Mouse (Mus musculus) myocyte (in vitro differentiated cells): Measurements from ENCODE around the gene Rassf4. TPM values are rescaled to one million over a fixed set of nuclear protein-coding genes. Genes with fewer than 3 reads are reported as not detected.
"Not testable (repeated sequence)": the region's sequence is repeated elsewhere in the genome, so short reads cannot be mapped to it uniquely, and the experiment has no call there.

Experiments
- H3K27me3 ChIP-seq: one replicate; pipeline ENCODE4 v1.6.1; 2011; ENCODE audit not compliant: control insufficient read depth, insufficient read depth, insufficient read length
- H3K36me3 ChIP-seq: one replicate; pipeline ENCODE4 v1.6.1; 2011; ENCODE audit not compliant: control insufficient read depth, insufficient read depth
- H3K4me2 ChIP-seq: one replicate; pipeline ENCODE4 v1.6.1; 2011; ENCODE audit warnings: low read depth, control low read depth
- H3K4me3 ChIP-seq: one replicate; pipeline ENCODE4 v1.5.1; 2011; ENCODE audit warnings: mild to moderate bottlenecking, control low read depth, moderate library complexity
- H3K79me2 ChIP-seq: one replicate; pipeline ENCODE4 v1.6.1; 2011; ENCODE audit not compliant: control insufficient read depth, insufficient read depth
- H3ac ChIP-seq: one replicate; pipeline ENCODE4 v1.6.1; 2011; ENCODE audit not compliant: control insufficient read depth, insufficient read length
- CEBPB ChIP-seq: IDR thresholded peaks from 2 replicates; pipeline ENCODE4 v1.6.1; 2011; ENCODE audit warnings: mild to moderate bottlenecking, moderate library complexity; ENCODE audit not compliant: poor library complexity, insufficient read depth, severe bottlenecking
- E2F4 ChIP-seq: IDR thresholded peaks from one replicate; pipeline ENCODE4 v1.6.1; 2011; ENCODE audit warnings: mild to moderate bottlenecking, control low read depth, moderate library complexity; ENCODE audit not compliant: insufficient read depth
- MAX ChIP-seq: IDR thresholded peaks from one replicate; pipeline ENCODE4 v1.6.1; 2011; ENCODE audit warnings: low read depth, mild to moderate bottlenecking, control low read depth
- MYOD1 ChIP-seq, 3 experiments: IDR thresholded peaks; one replicate each; pipeline ENCODE4 v1.6.1; 2011; ENCODE audit warnings: control low read depth in 2 of 3, low read depth in 2 of 3, mild to moderate bottlenecking in 2 of 3, moderate library complexity in 1 of 3; ENCODE audit not compliant: insufficient read length in 2 of 3, control insufficient read depth in 1 of 3
- MYOG ChIP-seq, 3 experiments: IDR thresholded peaks; one replicate each; pipeline ENCODE4 v1.6.1; 2011; ENCODE audit warnings: control low read depth in 2 of 3, low read depth in 2 of 3, mild to moderate bottlenecking in 2 of 3; ENCODE audit not compliant: insufficient read length in 2 of 3, control insufficient read depth in 1 of 3, insufficient read depth in 1 of 3
- POLR2A ChIP-seq: IDR thresholded peaks from one replicate; pipeline ENCODE4 v1.6.1; 2011; ENCODE audit warnings: low read depth, mild to moderate bottlenecking, control low read depth, moderate library complexity; ENCODE audit not compliant: insufficient read length
- POLR2AphosphoS2 ChIP-seq: IDR thresholded peaks from one replicate; pipeline ENCODE4 v1.6.1; 2011; ENCODE audit warnings: low read depth, control low read depth; ENCODE audit not compliant: insufficient read length
- REST ChIP-seq: IDR thresholded peaks from one replicate; pipeline ENCODE4 v1.6.1; 2011; ENCODE audit warnings: mild to moderate bottlenecking, control low read depth, moderate library complexity; ENCODE audit not compliant: insufficient read depth, insufficient read length
- SRF ChIP-seq: IDR thresholded peaks from one replicate; pipeline ENCODE4 v1.6.1; 2011; ENCODE audit warnings: low read depth; ENCODE audit not compliant: control insufficient read depth, insufficient read length
- TCF12 ChIP-seq: IDR thresholded peaks from one replicate; pipeline ENCODE4 v1.6.1; 2011; ENCODE audit warnings: mild to moderate bottlenecking, control low read depth; ENCODE audit not compliant: poor library complexity, insufficient read depth, severe bottlenecking
- TCF3 ChIP-seq: IDR thresholded peaks from one replicate; pipeline ENCODE4 v1.6.1; 2011; ENCODE audit warnings: low read depth, control low read depth; ENCODE audit not compliant: insufficient read length
- USF1 ChIP-seq: IDR thresholded peaks from one replicate; pipeline ENCODE4 v1.6.1; 2011; ENCODE audit warnings: low read depth, mild to moderate bottlenecking, control low read depth, moderate library complexity
- polyA plus RNA-seq: library from polyadenylated mRNA; unstranded; fragments of >200 nt; fragmentation: generic; extraction: Trizol; gene quantifications from one replicate; pipeline ENCODE4 v1.2.1, GENCODE M21; 2012; ENCODE audit warnings: missing spikeins

Gene Rassf4
- polyA plus RNA-seq, 1 experiment = 0.86 TPM

DNA sequence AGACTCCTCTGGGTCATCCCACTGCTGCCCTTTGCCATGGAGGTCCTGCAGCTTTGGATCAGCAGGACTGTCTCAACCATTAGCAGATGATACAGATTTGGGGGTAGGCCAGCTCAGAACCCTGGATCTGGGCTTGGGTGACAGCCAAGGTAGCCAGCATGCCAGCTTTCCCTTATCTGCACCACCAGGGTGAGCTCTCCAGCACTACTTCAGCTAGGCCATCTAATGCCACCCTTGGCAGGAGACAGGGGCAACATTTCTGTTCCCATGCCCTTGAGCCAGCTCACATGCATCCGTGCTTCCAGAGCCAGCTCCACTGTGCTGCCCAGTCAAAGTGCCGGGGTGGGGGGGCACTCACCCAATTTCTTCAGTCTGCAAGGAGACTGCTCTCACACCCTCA is 58.0 kb downstream of the Rassf4 start:
- Histone ChIP-seq H3K27me3 (no peaks in the 10 kb centered on the region), H3K4me2 (no peak overlapping the region), H3K79me2 (no peaks in the 10 kb centered on the region), H3K4me3 (no peak overlapping the region), H3ac (no peak overlapping the region), H3K36me3 (no peaks in the 10 kb centered on the region)
- TF ChIP-seq POLR2A = no peak
- no peak for TF ChIP-seq E2F4
- TF ChIP-seq MYOD1 (IDR thresholded peaks at IDR 0.05; ENCODE audit: control insufficient read depth in 1 of 3, insufficient read length in 2 of 3, low read depth in 2 of 3) = no peak
- no peak for TF ChIP-seq CEBPB
- TF ChIP-seq TCF12 = no peak
- TF ChIP-seq REST = no peak
- no peak for TF ChIP-seq POLR2AphosphoS2
- no peak for TF ChIP-seq USF1
- no peak for TF ChIP-seq MAX
- TF ChIP-seq TCF3 = no peak
- TF ChIP-seq MYOG (IDR thresholded peaks at IDR 0.05; ENCODE audit: control insufficient read depth in 1 of 3, insufficient read depth in 1 of 3, insufficient read length in 2 of 3, low read depth in 2 of 3) = no peak
- no peak for TF ChIP-seq SRF

DNA sequence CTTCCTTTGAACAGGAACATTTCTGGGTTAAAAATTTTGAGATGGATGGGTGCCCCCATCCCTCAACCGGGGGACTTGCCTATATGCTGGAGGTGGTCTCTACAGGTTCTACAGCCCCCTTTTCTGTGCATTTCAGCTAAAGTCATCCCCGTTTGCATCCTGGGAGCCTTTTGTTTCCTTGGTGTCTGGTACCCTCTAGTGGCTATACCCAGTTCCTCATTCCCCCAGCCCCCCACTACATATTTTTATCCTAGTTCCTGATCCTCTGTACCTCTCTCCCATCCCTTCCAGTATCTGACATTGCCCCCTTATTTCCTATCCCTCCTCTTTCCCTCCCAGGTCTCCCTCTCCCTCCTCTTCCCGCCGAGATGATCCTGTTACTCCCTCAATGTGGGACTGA is 66.5 kb downstream of the Rassf4 start:
- H3K4me2 ChIP-seq = no peak overlapping the region
- no peaks in the 10 kb centered on the region for H3K27me3 ChIP-seq
- no peaks in the 10 kb centered on the region for H3K79me2 ChIP-seq
- no peak overlapping the region for H3K4me3 ChIP-seq
- TF ChIP-seq POLR2AphosphoS2 (no peak), MYOG (IDR thresholded peaks at IDR 0.05; ENCODE audit: control insufficient read depth in 1 of 3, insufficient read depth in 1 of 3, insufficient read length in 2 of 3, low read depth in 2 of 3) (no peak), TCF12 (no peak)
- H3ac ChIP-seq = no peak overlapping the region
- H3K36me3 ChIP-seq = no peaks in the 10 kb centered on the region

DNA sequence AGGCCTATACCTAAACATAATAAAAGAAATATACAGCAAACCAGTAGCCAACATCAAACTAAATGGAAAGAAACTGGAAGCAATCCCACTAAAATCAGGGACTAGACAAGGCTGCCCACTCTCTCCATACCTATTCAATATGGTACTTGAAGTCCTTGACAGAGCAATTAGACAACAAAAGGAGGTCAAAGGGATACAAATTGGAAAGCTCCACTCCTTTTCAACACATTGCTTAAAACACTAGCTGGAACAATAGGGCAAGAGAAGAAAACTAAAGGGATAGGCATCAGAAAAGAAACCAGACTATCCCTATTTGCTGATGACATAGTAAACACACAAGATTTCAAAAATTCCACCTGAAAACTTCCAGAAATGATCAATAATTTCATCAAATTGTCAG is 72.8 kb downstream of the Rassf4 start:
- not testable (repeated sequence) for H3K27me3 ChIP-seq, H3ac ChIP-seq, H3K4me2 ChIP-seq, H3K4me3 ChIP-seq, H3K36me3 ChIP-seq, H3K79me2 ChIP-seq

DNA sequence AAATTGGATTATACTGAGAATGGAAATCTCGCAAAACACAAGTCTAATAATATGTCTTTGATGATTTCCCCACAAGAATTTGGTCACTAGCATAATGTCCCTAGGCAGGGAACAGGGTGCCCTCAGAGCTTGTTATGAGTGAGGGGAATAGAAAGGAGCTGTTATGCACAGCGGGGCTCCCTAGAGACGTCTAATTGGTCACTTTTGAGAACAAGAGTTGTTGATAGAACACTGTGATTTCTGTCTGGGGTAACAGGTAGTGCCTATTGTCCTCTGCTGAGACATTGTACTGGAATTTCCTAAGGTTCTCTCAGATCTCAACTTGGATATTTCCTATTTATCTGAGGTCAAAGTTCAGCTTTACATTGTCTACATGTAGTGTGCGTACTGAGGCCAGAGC is 89.7 kb downstream of the Rassf4 start, which contains the start of gene Olfr215:
Gene Olfr215 (minus strand): TSS at position 101 of the 400 bp plus-strand sequence.
- Histone ChIP-seq H3K36me3 (no peaks in the 10 kb centered on the region), H3K4me2 (no peak within 1 kb of the TSS), H3ac (no peak within 1 kb of the TSS), H3K79me2 (no peaks in the 10 kb centered on the region), H3K4me3 (no peak within 1 kb of the TSS), H3K27me3 (peaks cover 5% of the 10 kb centered on the region)
- no peak for TF ChIP-seq CEBPB
- no peak for TF ChIP-seq E2F4
- no peak for TF ChIP-seq TCF12
- TF ChIP-seq POLR2AphosphoS2 = no peak
- TF ChIP-seq SRF = no peak
- TF ChIP-seq MYOG (IDR thresholded peaks at IDR 0.05; ENCODE audit: control insufficient read depth in 1 of 3, insufficient read depth in 1 of 3, insufficient read length in 2 of 3, low read depth in 2 of 3) = no peak
- TF ChIP-seq TCF3 = no peak
- TF ChIP-seq MYOD1 (IDR thresholded peaks at IDR 0.05; ENCODE audit: control insufficient read depth in 1 of 3, insufficient read length in 2 of 3, low read depth in 2 of 3) = no peak
- no peak for TF ChIP-seq REST
- TF ChIP-seq MAX = no peak
- no peak for TF ChIP-seq USF1

Other genes starting within 250 kb of the Rassf4 start
- 21.7 TPM for gene Alox5, start 212.8 kb downstream of the Rassf4 start, polyA plus RNA-seq
- gene Olfr211, start 184.9 kb downstream of the Rassf4 start, polyA plus RNA-seq = not detected
- not detected for gene Olfr212, start 167.4 kb downstream of the Rassf4 start, polyA plus RNA-seq
- not detected for gene Olfr213, start 135.5 kb downstream of the Rassf4 start, polyA plus RNA-seq
- 0.48 TPM for gene Gm5580, start 122.8 kb downstream of the Rassf4 start, polyA plus RNA-seq
- gene Olfr214, start 119.7 kb downstream of the Rassf4 start, polyA plus RNA-seq = not detected
- gene Olfr215, start 89.8 kb downstream of the Rassf4 start, polyA plus RNA-seq = 0.14 TPM
- 5.2 TPM for gene Zfp422, start 45.0 kb downstream of the Rassf4 start, polyA plus RNA-seq
- 12.0 TPM for gene Depp1, start 23.3 kb downstream of the Rassf4 start, polyA plus RNA-seq
- 0.04 TPM for gene Tmem72, start 43.0 kb upstream of the Rassf4 start, polyA plus RNA-seq